Mouse (Mus musculus) myocyte (in vitro differentiated cells): ENCODE data around the gene Srsf9. TPM values are rescaled to one million over a fixed set of nuclear protein-coding genes. Genes with fewer than 3 reads are reported as not detected.
"Not testable (repeated sequence)": the region's sequence is repeated elsewhere in the genome, so short reads cannot be mapped to it uniquely, and the experiment has no call there.

ENCODE experiments used
- H3K27me3 ChIP-seq: one replicate; pipeline ENCODE4 v1.6.1; 2011; ENCODE audit not compliant: control insufficient read depth, insufficient read depth, insufficient read length
- H3K36me3 ChIP-seq: one replicate; pipeline ENCODE4 v1.6.1; 2011; ENCODE audit not compliant: control insufficient read depth, insufficient read depth
- H3K4me2 ChIP-seq: one replicate; pipeline ENCODE4 v1.6.1; 2011; ENCODE audit warnings: low read depth, control low read depth
- H3K4me3 ChIP-seq: one replicate; pipeline ENCODE4 v1.5.1; 2011; ENCODE audit warnings: mild to moderate bottlenecking, control low read depth, moderate library complexity
- H3K79me2 ChIP-seq: one replicate; pipeline ENCODE4 v1.6.1; 2011; ENCODE audit not compliant: control insufficient read depth, insufficient read depth
- H3ac ChIP-seq: one replicate; pipeline ENCODE4 v1.6.1; 2011; ENCODE audit not compliant: control insufficient read depth, insufficient read length
- CEBPB ChIP-seq: IDR thresholded peaks from 2 replicates; pipeline ENCODE4 v1.6.1; 2011; ENCODE audit warnings: mild to moderate bottlenecking, moderate library complexity; ENCODE audit not compliant: poor library complexity, insufficient read depth, severe bottlenecking
- E2F4 ChIP-seq: IDR thresholded peaks from one replicate; pipeline ENCODE4 v1.6.1; 2011; ENCODE audit warnings: mild to moderate bottlenecking, control low read depth, moderate library complexity; ENCODE audit not compliant: insufficient read depth
- MAX ChIP-seq: IDR thresholded peaks from one replicate; pipeline ENCODE4 v1.6.1; 2011; ENCODE audit warnings: low read depth, mild to moderate bottlenecking, control low read depth
- MYOD1 ChIP-seq, 3 experiments: IDR thresholded peaks; one replicate each; pipeline ENCODE4 v1.6.1; 2011; ENCODE audit warnings: control low read depth in 2 of 3, low read depth in 2 of 3, mild to moderate bottlenecking in 2 of 3, moderate library complexity in 1 of 3; ENCODE audit not compliant: insufficient read length in 2 of 3, control insufficient read depth in 1 of 3
- POLR2AphosphoS2 ChIP-seq: IDR thresholded peaks from one replicate; pipeline ENCODE4 v1.6.1; 2011; ENCODE audit warnings: low read depth, control low read depth; ENCODE audit not compliant: insufficient read length
- REST ChIP-seq: IDR thresholded peaks from one replicate; pipeline ENCODE4 v1.6.1; 2011; ENCODE audit warnings: mild to moderate bottlenecking, control low read depth, moderate library complexity; ENCODE audit not compliant: insufficient read depth, insufficient read length
- SRF ChIP-seq: IDR thresholded peaks from one replicate; pipeline ENCODE4 v1.6.1; 2011; ENCODE audit warnings: low read depth; ENCODE audit not compliant: control insufficient read depth, insufficient read length
- TCF12 ChIP-seq: IDR thresholded peaks from one replicate; pipeline ENCODE4 v1.6.1; 2011; ENCODE audit warnings: mild to moderate bottlenecking, control low read depth; ENCODE audit not compliant: poor library complexity, insufficient read depth, severe bottlenecking
- TCF3 ChIP-seq: IDR thresholded peaks from one replicate; pipeline ENCODE4 v1.6.1; 2011; ENCODE audit warnings: low read depth, control low read depth; ENCODE audit not compliant: insufficient read length
- USF1 ChIP-seq: IDR thresholded peaks from one replicate; pipeline ENCODE4 v1.6.1; 2011; ENCODE audit warnings: low read depth, mild to moderate bottlenecking, control low read depth, moderate library complexity
- polyA plus RNA-seq: library from polyadenylated mRNA; unstranded; fragments of >200 nt; fragmentation: generic; extraction: Trizol; gene quantifications from one replicate; pipeline ENCODE4 v1.2.1, GENCODE M21; 2012; ENCODE audit warnings: missing spikeins

Gene Srsf9
- polyA plus RNA-seq, 1 experiment, result 52.0 TPM

- Histone ChIP-seq H3ac (no peak overlapping the region), H3K27me3 (peaks cover 33% of the 10 kb centered on the region), H3K4me3 (no peak overlapping the region), H3K4me2 (no peak overlapping the region), H3K36me3 (no peaks in the 10 kb centered on the region), H3K79me2 (no peaks in the 10 kb centered on the region)
- TF ChIP-seq TCF12, result no peak
These were observed 46.6 kb downstream of the Srsf9 start for GRCm38 (mm10) chr5:115373441-115374203.

- no peaks in the 10 kb centered on the region for H3K79me2 ChIP-seq
- H3K27me3 ChIP-seq, result peaks cover 33% of the 10 kb centered on the region
- no peaks in the 10 kb centered on the region for H3K36me3 ChIP-seq
- no peak overlapping the region for H3K4me3 ChIP-seq
- TF ChIP-seq REST (no peak), POLR2AphosphoS2 (no peak), CEBPB (no peak), E2F4 (no peak), SRF (no peak), TCF3 (no peak), MYOD1 (IDR thresholded peaks at IDR 0.05; ENCODE audit: control insufficient read depth in 1 of 3, insufficient read length in 2 of 3, low read depth in 2 of 3) (no peak), USF1 (no peak)
- no peak overlapping the region for H3K4me2 ChIP-seq
- no peak overlapping the region for H3ac ChIP-seq
These were observed 47.3 kb downstream of the Srsf9 start for GRCm38 (mm10) chr5:115374204-115374820.

GRCm38 (mm10) chr5:115375436-115375835 lies 48.5 kb downstream of the Srsf9 start:
- H3K4me2 ChIP-seq, result no peak overlapping the region
- no peaks in the 10 kb centered on the region for H3K79me2 ChIP-seq
- H3K27me3 ChIP-seq, result peaks cover 33% of the 10 kb centered on the region
- TF ChIP-seq TCF12 (no peak), MAX (no peak), USF1 (no peak), E2F4 (no peak), MYOD1 (IDR thresholded peaks at IDR 0.05; ENCODE audit: control insufficient read depth in 1 of 3, insufficient read length in 2 of 3, low read depth in 2 of 3) (no peak)
- no peak overlapping the region for H3K4me3 ChIP-seq
- no peak overlapping the region for H3ac ChIP-seq
- H3K36me3 ChIP-seq, result no peaks in the 10 kb centered on the region

GRCm38 (mm10) chr5:115378882-115379281 lies 51.9 kb downstream of the Srsf9 start:
- H3K4me3 ChIP-seq, H3ac ChIP-seq: not testable (repeated sequence)

More at GRCm38 (mm10) chr5:115378882-115379281, 51.9 kb downstream of the Srsf9 start:
- not testable (repeated sequence) for H3K4me2 ChIP-seq, H3K79me2 ChIP-seq, H3K36me3 ChIP-seq
- H3K27me3 ChIP-seq, result peaks cover 18% of the 10 kb centered on the region

Other genes starting within 250 kb of the Srsf9 start
- gene Gm10401, start 228.9 kb upstream of the Srsf9 start, polyA plus RNA-seq, result 4.4 TPM
- gene Acads, start 207.8 kb upstream of the Srsf9 start, polyA plus RNA-seq, result 82.1 TPM
- gene Unc119b, start 192.2 kb upstream of the Srsf9 start, polyA plus RNA-seq, result 24.5 TPM
- 112 TPM for gene Mlec, start 169.0 kb upstream of the Srsf9 start, polyA plus RNA-seq
- gene Cabp1, start 132.8 kb upstream of the Srsf9 start, polyA plus RNA-seq, result 3.1 TPM
- 82.3 TPM for gene Pop5, start 91.3 kb upstream of the Srsf9 start, polyA plus RNA-seq
- 220 TPM for gene Rnf10, start 54.3 kb upstream of the Srsf9 start, polyA plus RNA-seq
- gene Coq5, start 47.5 kb upstream of the Srsf9 start, polyA plus RNA-seq, result 43.7 TPM
- 585 TPM for gene Dynll1, start 26.2 kb upstream of the Srsf9 start, polyA plus RNA-seq
- 8.1 TPM for gene Gatc, start 14.0 kb downstream of the Srsf9 start, polyA plus RNA-seq
- 35.2 TPM for gene Triap1, start 14.0 kb downstream of the Srsf9 start, polyA plus RNA-seq
- gene Cox6a1, start 21.8 kb downstream of the Srsf9 start, polyA plus RNA-seq, result 2,023 TPM
- 0.31 TPM for gene Msi1, start 102.4 kb downstream of the Srsf9 start, polyA plus RNA-seq
- not detected for gene Pla2g1b, start 139.1 kb downstream of the Srsf9 start, polyA plus RNA-seq
- gene Sirt4, start 157.5 kb downstream of the Srsf9 start, polyA plus RNA-seq, result 13.6 TPM
- gene Pxn, start 179.5 kb downstream of the Srsf9 start, polyA plus RNA-seq, result 120 TPM
- 3,361 TPM for gene Rplp0, start 232.3 kb downstream of the Srsf9 start, polyA plus RNA-seq
- gene Gcn1l1, start 238.1 kb downstream of the Srsf9 start, polyA plus RNA-seq, result 49.4 TPM